Mouse (Mus musculus): ENCODE data around the gene Il1rl1.

Il1rl1 gene

GRCm38 (mm10) chr1:40437340-40437739 lies 8.0 kb downstream of the Il1rl1 start:
- no peak for DNase-seq (ENCODE audit: low read depth, low spot score)

GRCm38 (mm10) chr1:40439504-40439903 lies 10.1 kb downstream of the Il1rl1 start:
- no peak for DNase-seq (ENCODE audit: low read depth, low spot score)

- no peak for DNase-seq (ENCODE audit: low read depth, low spot score)
Observed at GRCm38 (mm10) chr1:40444800-40445199, 15.4 kb downstream of the Il1rl1 start.

- DNase-seq (ENCODE audit: low read depth, low spot score): no peak
Observed at GRCm38 (mm10) chr1:40465477-40466430, 36.4 kb downstream of the Il1rl1 start, which contains the start of gene Il18r1. Gene Il18r1, plus strand, starts transcription at chr1:40465552.

- DNase-seq (ENCODE audit: low read depth, low spot score): no peak
Observed at GRCm38 (mm10) chr1:40467306-40467705, 37.9 kb downstream of the Il1rl1 start.

GRCm38 (mm10) chr1:40468805-40469204 lies 39.4 kb downstream of the Il1rl1 start:
- DNase-seq (ENCODE audit: low read depth, low spot score): no peak

GRCm38 (mm10) chr1:40469900-40470299 lies 40.5 kb downstream of the Il1rl1 start:
- DNase-seq (ENCODE audit: low read depth, low spot score): no peak

GRCm38 (mm10) chr1:40472401-40472800 lies 43.0 kb downstream of the Il1rl1 start:
- no peak for DNase-seq (ENCODE audit: low read depth, low spot score)

- DNase-seq (ENCODE audit: low read depth, low spot score): no peak
Observed at GRCm38 (mm10) chr1:40473640-40474039, 44.3 kb downstream of the Il1rl1 start.

GRCm38 (mm10) chr1:40474336-40474735 lies 45.0 kb downstream of the Il1rl1 start:
- DNase-seq (ENCODE audit: low read depth, low spot score): no peak

- no peak for DNase-seq (ENCODE audit: low read depth, low spot score)
Observed at GRCm38 (mm10) chr1:40475697-40476096, 46.3 kb downstream of the Il1rl1 start.

- no peak for DNase-seq (ENCODE audit: low read depth, low spot score)
Observed at GRCm38 (mm10) chr1:40476756-40477155, 47.4 kb downstream of the Il1rl1 start.

- DNase-seq (ENCODE audit: low read depth, low spot score): no peak
Observed at GRCm38 (mm10) chr1:40479505-40479923, 50.1 kb downstream of the Il1rl1 start.

- no peak for DNase-seq (ENCODE audit: low read depth, low spot score)
Observed at GRCm38 (mm10) chr1:40494594-40494993, 65.2 kb downstream of the Il1rl1 start.

- no peak for DNase-seq (ENCODE audit: low read depth, low spot score)
Observed at GRCm38 (mm10) chr1:40499708-40500107, 70.3 kb downstream of the Il1rl1 start.

- DNase-seq (ENCODE audit: low read depth, low spot score): no peak
Observed at GRCm38 (mm10) chr1:40501126-40501525, 71.8 kb downstream of the Il1rl1 start.

- DNase-seq (ENCODE audit: low read depth, low spot score): no peak
Observed at GRCm38 (mm10) chr1:40501546-40502398, 72.4 kb downstream of the Il1rl1 start.

GRCm38 (mm10) chr1:40504548-40504947 lies 75.2 kb downstream of the Il1rl1 start:
- DNase-seq (ENCODE audit: low read depth, low spot score): no peak
